ENCODE assay signal across 8 mouse cellular contexts in the genomic region with DNA sequence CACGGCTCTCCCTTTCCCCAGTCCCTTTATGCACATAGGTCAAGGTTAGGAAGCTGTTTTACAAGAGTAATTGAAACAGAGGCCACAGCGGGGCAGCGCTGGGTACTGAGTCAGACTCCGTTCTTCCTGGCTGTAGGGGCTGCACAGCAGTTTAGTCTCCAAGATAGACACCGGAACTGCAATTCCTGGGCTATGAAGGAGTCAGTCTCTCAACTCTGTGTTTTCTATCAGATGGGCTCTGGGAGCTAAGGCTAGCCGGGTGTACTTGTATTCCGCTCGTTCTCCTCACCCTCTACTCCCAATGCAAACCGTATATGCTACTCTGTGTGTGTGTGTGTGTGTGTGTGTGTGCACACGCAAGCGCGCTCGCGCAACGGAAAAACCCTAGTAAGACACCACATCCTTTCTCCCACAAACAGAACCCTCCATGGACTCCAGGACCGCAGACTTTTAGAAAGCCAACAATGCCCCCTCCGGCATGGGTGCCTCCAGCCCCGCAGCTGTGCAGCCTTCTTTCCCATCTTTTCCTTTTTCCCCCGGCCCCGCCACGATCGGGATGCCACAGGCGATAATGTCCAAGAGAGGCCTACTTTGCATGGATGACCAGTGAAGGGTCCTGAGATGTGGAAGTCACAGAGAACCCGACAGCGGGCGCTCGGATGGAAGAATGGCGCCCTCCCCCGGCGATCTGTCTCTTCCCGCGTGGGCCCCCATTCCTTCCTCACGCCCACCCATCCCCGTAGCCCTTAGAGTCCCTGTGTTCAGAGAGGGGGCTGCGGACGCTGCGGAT. TPM values are rescaled to one million over a fixed set of nuclear protein-coding genes. Genes with fewer than 3 reads are reported as not detected.
DNase-seq lines count a peak whose midpoint lies in the region; ATAC-seq lines count a peak whose summit lies in the region.

No protein-coding gene starts in this region.

- H3K36me3 ChIP-seq in hindbrain, embryonic 15.5 days = peaks cover 10% of the 10 kb centered on the region; the same call in 1 of the 2 replicates
- H3K36me3 ChIP-seq in megakaryocyte, embryonic 14.5 days (replicated peaks; ENCODE audit: low read length) = peaks cover 15% of the 10 kb centered on the region

- H3K9ac ChIP-seq in hindbrain, embryonic 15.5 days = peak overlapping the region; percentile 95

- ATAC-seq in activated CD4-positive, CD25-positive, alpha-beta regulatory T cell, adult 4 months = peak; percentile 44
- ATAC-seq in hindbrain, embryonic 15.5 days (ENCODE audit: low FRiP score, low read depth) = peak; percentile 72

- no peaks in the 10 kb centered on the region for H3K27me3 ChIP-seq in hindbrain, embryonic 15.5 days
- H3K27me3 ChIP-seq in megakaryocyte, embryonic 14.5 days (replicated peaks) = peaks cover 16% of the 10 kb centered on the region

- no peaks in the 10 kb centered on the region for H3K9me3 ChIP-seq in hindbrain, embryonic 15.5 days
- no peaks in the 10 kb centered on the region for H3K9me3 ChIP-seq in megakaryocyte, embryonic 14.5 days

- peak overlapping the region; percentile 72 for H3K4me3 ChIP-seq in hindbrain, embryonic 15.5 days
- peak overlapping the region; percentile 95 for H3K4me3 ChIP-seq in megakaryocyte, embryonic 14.5 days (replicated peaks)

- intact Hi-C loops in left cerebral cortex, postnatal 14 days (cut with DNase I) = loop anchor here (5.0 kb wide), 3 partner anchors 50 to 190 kb away; partner anchors contain the start of gene Lclat1

- H3K4me2 ChIP-seq in hindbrain, embryonic 15.5 days = peak overlapping the region; percentile 82

- H3K4me1 ChIP-seq in hindbrain, embryonic 15.5 days (replicated peaks) = peaks cover 38% of the 10 kb centered on the region
- peaks cover 32% of the 10 kb centered on the region for H3K4me1 ChIP-seq in megakaryocyte, embryonic 14.5 days

- DNase-seq in cerebellum, adult 9-11 months = peak; percentile 26
- peak; percentile 49 to 61 for DNase-seq in frontal cortex, postnatal 36 days (ENCODE audit: low spot score in 2 of 2)
- peak; percentile 51 to 57 for DNase-seq in left cerebral cortex, postnatal 14 days (ENCODE audit: low spot score in 2 of 2)
- DNase-seq in right cerebral cortex, postnatal 25 days = peak; percentile 64
- no peak for DNase-seq in c-Kit-positive CD71-positive TER-119-positive erythroid progenitor cells, embryonic 14.5 days (ENCODE audit: low spot score)

- WGBS in hindbrain, embryonic 15.5 days = under 1% methylated on average over 37 of the region's 37 CpGs

- H3K27ac ChIP-seq in hindbrain, embryonic 15.5 days (replicated peaks) = peak overlapping the region; percentile 96

RNA-seq across cellular contexts. Expression of gene Lbh, which starts 0.7 kb away (rescaled TPM):
- 10 to 100 TPM; 24.2 to 29.3 TPM for polyA plus RNA-seq in activated CD4-positive, CD25-positive, alpha-beta regulatory T cell, adult 4 months (2017; shearing (Covaris generic))
- 4.2 and 4.3 TPM in 2 replicates for polyA plus RNA-seq in hindbrain, embryonic 15.5 days (2015; fragmentation: Nextera tagmentation; extraction: Ambion mirVana)
- 10 to 100 TPM; 44.4 to 45.5 TPM for total RNA-seq in left cerebral cortex, postnatal 14 days (2021)
- polyA plus RNA-seq in megakaryocyte, embryonic 14.5 days (2012; ENCODE audit: insufficient read depth, low replicate concordance) = 7.2 and 15.9 TPM in 2 replicates
